Mouse (Mus musculus) lung, postnatal 0 days (tissue): Measurements from ENCODE around the gene Rgs8. TPM values are rescaled to one million over a fixed set of nuclear protein-coding genes. Genes with fewer than 3 reads are reported as not detected.

Source experiments
- ATAC-seq: fragments of 200-750 bp; cut with Nextera tagmentation; 2 replicates; pipeline ENCODE4 v1.8.0; 2017; ENCODE audit warnings: moderate library complexity
- DNase-seq: peaks from one replicate; pipeline ENCODE4 v3.0.0-alpha.2; 2016; ENCODE audit warnings: low spot score
- H3K27ac ChIP-seq: fragments of 300-500 bp; sonication (generic); 2 replicates; pipeline ENCODE4 v1.5.1; 2014; ENCODE audit warnings: antibody characterized with exemption, mild to moderate bottlenecking, low read length, mixed read lengths
- H3K27me3 ChIP-seq: fragments of 300-500 bp; sonication (generic); replicated peaks from 2 replicates; pipeline ENCODE4 v1.6.1; 2014; ENCODE audit warnings: low read length, mixed read lengths; ENCODE audit not compliant: insufficient read depth
- H3K36me3 ChIP-seq: fragments of 300-500 bp; sonication (generic); 2 replicates; pipeline ENCODE4 v1.6.1; 2014; ENCODE audit warnings: low read length, mixed read lengths; ENCODE audit not compliant: insufficient read depth
- H3K4me1 ChIP-seq: fragments of 300-500 bp; sonication (generic); 2 replicates; pipeline ENCODE4 v1.6.1; 2014; ENCODE audit warnings: antibody characterized with exemption, low read depth, low read length, mixed read lengths; ENCODE audit not compliant: insufficient read depth
- H3K4me2 ChIP-seq: fragments of 300-500 bp; sonication (generic); replicated peaks from 2 replicates; pipeline ENCODE4 v1.6.1; 2014; ENCODE audit warnings: low read depth, mild to moderate bottlenecking, low read length, moderate library complexity, mixed read lengths
- H3K4me3 ChIP-seq: fragments of 300-500 bp; sonication (generic); 2 replicates; pipeline ENCODE4 v1.5.1; 2014; ENCODE audit warnings: low read depth, low read length
- H3K9ac ChIP-seq: fragments of 300-500 bp; sonication (generic); replicated peaks from 2 replicates; pipeline ENCODE4 v1.6.1; 2014; ENCODE audit warnings: low read depth, mild to moderate bottlenecking
- H3K9me3 ChIP-seq: fragments of 300-500 bp; sonication (generic); 2 replicates; pipeline ENCODE4 v1.6.1; 2016; ENCODE audit warnings: low read length, mixed read lengths
- CTCF ChIP-seq: IDR thresholded peaks from 2 replicates; pipeline ENCODE4 v1.5.1; 2016; ENCODE audit warnings: antibody characterized with exemption, mild to moderate bottlenecking
- EP300 ChIP-seq: IDR thresholded peaks from 2 replicates; pipeline ENCODE4 v1.6.1; 2016; ENCODE audit warnings: antibody characterized with exemption, mild to moderate bottlenecking, control low read depth
- WGBS: fragments of 180-500 bp; shearing (Covaris S2); extraction: QIAGEN DNeasy Blood & Tissue Kit; methylation state at CpG from one replicate; pipeline ENCODE4 v1.1.7; 2014; 5-methylcytosine and 5-hydroxymethylcytosine counted together
- polyA plus RNA-seq: library from polyadenylated mRNA; unstranded; fragments of >200 nt; fragmentation: Nextera tagmentation; extraction: Ambion mirVana; gene quantifications from 2 replicates; pipeline ENCODE4 v1.2.1, GENCODE M21; 2015

Rgs8 gene
- polyA plus RNA-seq, 1 experiment from 2014 or later, result 0.12 TPM

DNA sequence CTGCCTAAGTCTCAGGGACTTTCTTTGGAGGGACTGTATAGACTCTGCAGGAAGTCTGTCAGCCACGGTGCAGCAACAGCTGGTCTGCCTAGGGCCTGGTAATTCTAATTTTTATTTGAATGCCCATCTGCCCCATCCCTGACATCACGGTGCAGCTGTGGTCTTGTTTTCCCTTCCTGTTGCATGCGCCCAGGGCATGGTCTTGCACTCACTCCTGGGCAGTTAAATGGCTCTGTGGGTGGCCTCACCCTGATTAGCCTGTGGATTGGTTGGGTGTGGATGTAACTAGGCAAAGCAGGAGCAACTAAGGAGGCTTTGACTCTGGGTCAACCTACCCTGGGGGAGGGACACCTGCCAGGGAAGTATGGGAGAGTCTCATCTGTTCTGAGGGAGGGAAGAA is 52.2 kb downstream of the Rgs8 start:
- no peak overlapping the region for H3K4me2 ChIP-seq
- no peak for ATAC-seq
- H3K9ac ChIP-seq, result no peak overlapping the region
- WGBS, result 50% methylated on average over 3 of the region's 3 CpGs
- H3K36me3 ChIP-seq, result no peaks in the 10 kb centered on the region
- no peak overlapping the region for H3K4me3 ChIP-seq
- no peak for DNase-seq
- H3K27ac ChIP-seq, result no peak overlapping the region
- no peaks in the 10 kb centered on the region for H3K9me3 ChIP-seq
- TF ChIP-seq CTCF (no peak), EP300 (no peak)
- 0 out of 2 replicates have a peak, but pooled peaks cover 3% of the 10 kb centered on the region for H3K4me1 ChIP-seq
- no peaks in the 10 kb centered on the region for H3K27me3 ChIP-seq

DNA sequence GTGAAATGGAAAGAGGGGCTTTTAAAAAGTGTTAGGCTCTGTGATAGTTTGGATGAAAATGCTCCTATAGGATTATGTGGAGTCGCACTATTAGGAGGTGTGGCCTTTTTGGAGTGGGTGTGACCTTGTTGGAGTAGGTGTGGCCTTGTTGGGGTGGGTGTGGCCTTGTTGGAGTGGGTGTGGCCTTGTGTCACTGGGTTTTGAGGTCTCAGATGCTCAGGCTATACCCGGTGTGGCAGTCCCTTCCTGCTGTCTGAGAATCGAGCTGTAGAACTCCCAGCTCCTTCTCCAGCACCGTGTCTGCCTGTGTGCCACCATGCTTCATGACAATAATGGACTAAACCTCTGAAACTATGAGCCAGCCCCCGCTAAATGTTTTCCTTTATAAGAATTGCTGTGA is 55.8 kb downstream of the Rgs8 start:
- no peaks in the 10 kb centered on the region for H3K27me3 ChIP-seq
- no peak for ATAC-seq
- H3K4me1 ChIP-seq, result 0 out of 2 replicates have a peak, but pooled peaks cover 3% of the 10 kb centered on the region
- DNase-seq, result no peak
- H3K4me3 ChIP-seq, result no peak overlapping the region
- TF ChIP-seq EP300 (no peak), CTCF (no peak)
- 86% methylated on average over 5 of the region's 5 CpGs for WGBS
- H3K4me2 ChIP-seq, result no peak overlapping the region
- H3K9ac ChIP-seq, result no peak overlapping the region
- no peaks in the 10 kb centered on the region for H3K36me3 ChIP-seq
- H3K9me3 ChIP-seq, result no peaks in the 10 kb centered on the region
- no peak overlapping the region for H3K27ac ChIP-seq

- H3K27ac ChIP-seq, result no peak overlapping the region
- H3K4me2 ChIP-seq, result no peak overlapping the region
- ATAC-seq, result no peak
- H3K9ac ChIP-seq, result no peak overlapping the region
- no peak for DNase-seq
- no peaks in the 10 kb centered on the region for H3K36me3 ChIP-seq
- no peaks in the 10 kb centered on the region for H3K27me3 ChIP-seq
- no peaks in the 10 kb centered on the region for H3K4me1 ChIP-seq
- no peak overlapping the region for H3K4me3 ChIP-seq
- WGBS, result 34% methylated on average over 5 of the region's 5 CpGs
- no peaks in the 10 kb centered on the region for H3K9me3 ChIP-seq
- no peak for TF ChIP-seq EP300
- no peak for TF ChIP-seq CTCF
Observed at GRCm38 (mm10) chr1:153709451-153709850, 56.6 kb downstream of the Rgs8 start.

DNA sequence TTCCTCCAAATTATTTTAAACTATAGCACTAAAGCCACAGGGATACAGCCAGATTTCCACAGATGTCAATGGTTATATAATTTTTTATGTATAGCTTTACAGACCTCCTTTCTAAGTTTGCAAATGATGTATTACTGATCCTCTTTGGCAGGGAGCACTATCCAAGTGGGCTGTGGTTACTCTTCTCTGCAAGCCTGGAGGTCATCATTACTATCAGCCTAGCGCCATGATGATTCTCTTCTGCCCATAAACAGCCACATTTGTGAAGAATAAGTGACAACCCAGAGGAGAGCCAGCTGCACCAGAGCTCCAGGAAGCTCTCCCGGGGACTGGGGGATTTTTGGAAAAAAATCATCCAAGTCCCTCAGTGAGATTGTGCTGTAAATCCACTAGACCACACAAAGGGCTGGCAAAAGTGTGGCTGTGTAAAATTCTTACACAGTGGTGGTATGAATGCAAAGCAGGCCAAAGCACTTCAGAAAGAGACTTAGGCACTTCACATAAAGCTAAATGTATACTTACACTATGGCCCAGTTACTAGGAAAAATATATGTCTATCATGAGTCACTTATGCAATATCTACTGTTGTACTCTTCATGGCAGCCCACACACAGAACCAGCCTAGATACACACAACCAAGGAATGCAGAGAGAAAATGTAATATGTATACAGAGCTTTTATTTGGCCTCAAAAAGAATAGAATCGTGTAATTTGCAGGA is 58.9 kb downstream of the Rgs8 start:
- no peak for DNase-seq
- H3K4me3 ChIP-seq, result no peak overlapping the region
- no peaks in the 10 kb centered on the region for H3K27me3 ChIP-seq
- no peaks in the 10 kb centered on the region for H3K36me3 ChIP-seq
- no peak overlapping the region for H3K9ac ChIP-seq
- 53% methylated on average over 3 of the region's 3 CpGs for WGBS
- no peak overlapping the region for H3K4me2 ChIP-seq
- H3K9me3 ChIP-seq, result no peaks in the 10 kb centered on the region
- H3K4me1 ChIP-seq, result no peaks in the 10 kb centered on the region
- no peak for ATAC-seq
- no peak overlapping the region for H3K27ac ChIP-seq
- TF ChIP-seq EP300 (no peak), CTCF (no peak)

DNA sequence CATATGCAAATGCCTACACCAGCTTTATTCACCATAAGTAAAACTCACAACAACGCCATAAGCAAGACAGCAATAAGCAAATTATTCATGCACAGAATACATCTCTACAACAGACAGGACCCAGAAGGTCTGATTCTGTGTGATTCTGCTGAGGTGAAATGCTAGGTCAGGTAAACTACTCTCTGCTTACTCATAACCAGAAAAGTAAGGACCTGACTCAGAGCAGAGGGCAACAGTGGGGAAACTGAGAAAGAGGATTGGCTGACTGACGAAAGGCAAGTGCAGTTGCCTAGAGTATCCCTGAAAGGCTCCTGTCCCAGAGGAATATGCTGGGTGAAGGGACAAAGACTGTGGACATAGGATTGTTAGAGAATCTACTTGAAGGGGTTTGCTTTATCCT is 59.8 kb downstream of the Rgs8 start:
- 92% methylated on average over 2 of the region's 2 CpGs for WGBS
- no peak for TF ChIP-seq EP300
- Histone ChIP-seq H3K4me1 (no peaks in the 10 kb centered on the region), H3K36me3 (no peaks in the 10 kb centered on the region), H3K27ac (no peak overlapping the region), H3K9ac (no peak overlapping the region), H3K9me3 (no peaks in the 10 kb centered on the region), H3K4me2 (no peak overlapping the region), H3K27me3 (no peaks in the 10 kb centered on the region), H3K4me3 (no peak overlapping the region)
- DNase-seq (no peak), ATAC-seq (no peak)

- 72% methylated on average over 1 of the region's 1 CpGs for WGBS
- H3K36me3 ChIP-seq, result no peaks in the 10 kb centered on the region
- H3K9me3 ChIP-seq, result no peaks in the 10 kb centered on the region
- H3K4me2 ChIP-seq, result no peak overlapping the region
- ATAC-seq (no peak), DNase-seq (no peak)
- no peaks in the 10 kb centered on the region for H3K4me1 ChIP-seq
- no peak overlapping the region for H3K4me3 ChIP-seq
- no peak for TF ChIP-seq EP300
- TF ChIP-seq CTCF, result no peak
- H3K27me3 ChIP-seq, result no peaks in the 10 kb centered on the region
- no peak overlapping the region for H3K9ac ChIP-seq
- no peak overlapping the region for H3K27ac ChIP-seq
Observed at GRCm38 (mm10) chr1:153717990-153718389, 65.2 kb downstream of the Rgs8 start.

GRCm38 (mm10) chr1:153720935-153721334 is 68.1 kb downstream of the Rgs8 start:
- Histone ChIP-seq H3K4me2 (no peak overlapping the region), H3K27ac (no peak overlapping the region), H3K36me3 (no peaks in the 10 kb centered on the region), H3K9me3 (no peaks in the 10 kb centered on the region), H3K9ac (no peak overlapping the region), H3K4me3 (no peak overlapping the region), H3K4me1 (no peaks in the 10 kb centered on the region), H3K27me3 (no peaks in the 10 kb centered on the region)
- DNase-seq, result no peak
- TF ChIP-seq CTCF (no peak), EP300 (no peak)
- ATAC-seq, result no peak
- 48% methylated on average over 7 of the region's 7 CpGs for WGBS
